Mouse (Mus musculus) gastrocnemius, adult 2 months (tissue): Measurements from ENCODE around the gene Lca5. TPM values are rescaled to one million over a fixed set of nuclear protein-coding genes. Genes with fewer than 3 reads are reported as not detected.

Experiments
- DNase-seq: peaks from one replicate; pipeline ENCODE4 v3.0.0; 2022
- H3K27ac ChIP-seq: fragments of 200-600 bp; 2 replicates; pipeline ENCODE4 v1.8.1; 2022; ENCODE audit warnings: mild to moderate bottlenecking
- H3K4me3 ChIP-seq: fragments of 200-600 bp; 2 replicates; pipeline ENCODE4 v1.8.1; 2022; ENCODE audit warnings: mild to moderate bottlenecking, moderate library complexity
- CTCF ChIP-seq: fragments of 200-600 bp; IDR thresholded peaks from 2 replicates; pipeline ENCODE4 v1.8.1; 2022; ENCODE audit warnings: antibody characterized with exemption, mild to moderate bottlenecking, moderate library complexity
- intact Hi-C: fragments of 180-260 bp; cut with DNase I; formaldehyde crosslinking; loops from one replicate; pipeline ENCODE4 v1.15.1; 2025
- total RNA-seq, 2 experiments: library from RNA; stranded (reverse); gene quantifications; 2 replicates each; pipeline ENCODE4 v1.2.3; 2021

The Lca5 gene
- total RNA-seq, 2 experiments from 2014 or later = 1.4 to 3.0 TPM

- no peak for TF ChIP-seq CTCF
- Histone ChIP-seq H3K4me3 (no peak overlapping the region), H3K27ac (no peak overlapping the region)
- intact Hi-C loops = no loop called here
- DNase-seq = no peak
Measured at GRCm38 (mm10) chr9:83342491-83343370, 98.2 kb downstream of the Lca5 start.

Other genes with a start within 250 kb of the Lca5 start
- 1 to 10 TPM in 1 of 2 experiments, under 1 TPM in 1; 0.51 to 1.1 TPM for gene Sh3bgrl2, start 107.2 kb upstream of the Lca5 start, total RNA-seq